Mouse (Mus musculus): ENCODE data around the gene Tmem178. TPM values are rescaled to one million over a fixed set of nuclear protein-coding genes. Genes with fewer than 3 reads are reported as not detected.

Tmem178 gene
- polyA plus RNA-seq, 1 experiment from 2014 or later: 16.5 TPM

DNA sequence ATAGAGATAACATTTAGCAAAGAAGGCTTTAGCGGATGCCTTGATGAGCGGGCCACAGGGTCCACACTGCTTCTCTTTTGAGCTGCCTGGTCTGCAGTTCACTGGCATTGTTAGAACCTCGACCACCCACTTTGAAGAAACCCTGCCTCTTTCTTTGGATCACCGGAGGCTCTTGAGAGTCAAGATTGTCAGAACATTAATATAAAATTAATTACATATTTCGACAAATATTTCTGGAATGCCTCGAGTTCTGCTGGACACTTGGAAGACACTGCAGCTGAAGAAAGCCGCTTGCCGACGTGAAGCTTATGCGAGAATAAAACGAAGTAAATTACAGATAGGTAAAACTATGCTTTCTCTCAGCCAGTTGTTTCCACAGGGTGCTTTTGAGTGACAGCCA lies 60.0 kb downstream of the Tmem178 start:
- peak overlapping the region; percentile 12; the same call in 1 of the 2 replicates for H3K27ac ChIP-seq
- no peak overlapping the region for H3K4me3 ChIP-seq
- no peaks in the 10 kb centered on the region for H3K36me3 ChIP-seq
- no peak for ATAC-seq (ENCODE audit: borderline replicate concordance, extremely low read depth, low FRiP score, low TSS enrichment)
- no peak overlapping the region for H3K4me2 ChIP-seq
- H3K4me1 ChIP-seq: peaks cover 27% of the 10 kb centered on the region
- H3K9ac ChIP-seq: no peak overlapping the region
- H3K9me3 ChIP-seq: no peaks in the 10 kb centered on the region
- H3K27me3 ChIP-seq: no peaks in the 10 kb centered on the region
- 25% methylated on average over 11 of the region's 11 CpGs for WGBS

DNA sequence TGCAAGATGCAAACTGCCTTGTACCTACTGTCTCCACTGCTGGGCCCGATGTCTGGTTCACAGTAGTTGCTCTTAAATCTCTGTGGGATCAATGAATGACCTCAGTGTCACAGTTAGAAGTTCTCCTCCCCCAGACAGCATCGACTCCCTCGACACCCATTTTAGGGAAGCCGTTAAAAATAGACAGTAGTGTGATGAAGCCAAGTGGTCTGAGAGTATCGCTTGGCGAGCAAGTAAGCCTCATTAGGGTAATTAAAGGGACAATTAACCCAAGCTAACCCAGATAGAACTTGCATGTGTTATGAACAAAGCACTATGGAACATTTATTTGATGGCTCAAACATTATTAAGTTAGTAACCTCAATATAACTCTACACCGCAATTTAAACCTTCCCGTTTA lies 60.9 kb downstream of the Tmem178 start:
- Histone ChIP-seq H3K36me3 (no peaks in the 10 kb centered on the region), H3K27ac (no peak overlapping the region), H3K27me3 (no peaks in the 10 kb centered on the region), H3K4me3 (no peak overlapping the region), H3K9me3 (no peaks in the 10 kb centered on the region), H3K9ac (no peak overlapping the region), H3K4me1 (peaks cover 27% of the 10 kb centered on the region), H3K4me2 (no peak overlapping the region)
- WGBS: 74% methylated on average over 8 of the region's 8 CpGs
- ATAC-seq (ENCODE audit: borderline replicate concordance, extremely low read depth, low FRiP score, low TSS enrichment): no peak

DNA sequence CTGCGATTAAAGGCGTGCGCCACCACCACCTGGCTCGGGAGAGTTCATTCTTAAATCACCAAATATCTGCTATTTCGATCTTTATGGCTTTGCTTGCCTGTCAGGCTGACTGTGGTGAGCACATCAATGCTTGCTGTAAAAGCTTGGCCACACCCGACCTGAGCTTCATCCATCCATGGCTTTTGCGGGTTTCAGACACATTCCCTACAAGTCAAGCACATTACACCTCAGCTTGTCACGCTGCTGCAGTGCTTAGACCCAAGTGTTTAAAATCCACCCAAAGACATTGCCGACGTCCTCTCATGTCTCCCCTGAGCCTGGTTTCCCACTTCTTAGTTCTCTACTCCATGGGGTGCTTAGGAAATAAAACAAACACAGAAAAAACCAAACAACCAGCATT lies 64.7 kb downstream of the Tmem178 start:
- H3K4me3 ChIP-seq: no peak overlapping the region
- H3K27me3 ChIP-seq: no peaks in the 10 kb centered on the region
- H3K9ac ChIP-seq: no peak overlapping the region
- no peak overlapping the region for H3K4me2 ChIP-seq
- no peaks in the 10 kb centered on the region for H3K9me3 ChIP-seq
- peaks cover 24% of the 10 kb centered on the region for H3K4me1 ChIP-seq
- H3K36me3 ChIP-seq: no peaks in the 10 kb centered on the region
- no peak for ATAC-seq (ENCODE audit: borderline replicate concordance, extremely low read depth, low FRiP score, low TSS enrichment)
- WGBS: 74% methylated on average over 10 of the region's 10 CpGs
- no peak overlapping the region for H3K27ac ChIP-seq

DNA sequence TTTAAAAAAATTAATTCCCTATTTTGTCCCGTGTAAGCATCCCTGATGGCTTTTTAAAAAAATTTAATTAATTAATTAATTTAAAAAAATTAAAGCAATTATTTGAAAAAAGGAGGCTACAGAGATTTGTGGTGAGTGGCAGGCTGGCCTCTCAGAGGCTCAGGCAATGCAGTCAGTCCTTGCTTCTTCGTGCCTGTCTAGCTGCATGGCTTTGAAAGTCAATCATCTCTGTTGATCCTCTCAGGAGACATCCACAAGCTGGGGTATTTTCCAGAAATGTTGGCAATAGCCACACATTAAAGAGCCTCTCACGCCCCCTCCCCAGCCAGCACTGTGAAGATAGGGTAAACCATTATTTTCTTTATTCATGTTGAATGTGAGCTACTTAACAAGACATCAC lies 65.8 kb downstream of the Tmem178 start:
- no peaks in the 10 kb centered on the region for H3K9me3 ChIP-seq
- no peaks in the 10 kb centered on the region for H3K36me3 ChIP-seq
- 73% methylated on average over 3 of the region's 3 CpGs for WGBS
- ATAC-seq (ENCODE audit: borderline replicate concordance, extremely low read depth, low FRiP score, low TSS enrichment): no peak
- H3K4me3 ChIP-seq: no peak overlapping the region
- H3K27ac ChIP-seq: no peak overlapping the region
- H3K4me2 ChIP-seq: no peak overlapping the region
- no peaks in the 10 kb centered on the region for H3K27me3 ChIP-seq
- H3K9ac ChIP-seq: no peak overlapping the region
- peaks cover 13% of the 10 kb centered on the region; the same call in 1 of the 2 replicates for H3K4me1 ChIP-seq

DNA sequence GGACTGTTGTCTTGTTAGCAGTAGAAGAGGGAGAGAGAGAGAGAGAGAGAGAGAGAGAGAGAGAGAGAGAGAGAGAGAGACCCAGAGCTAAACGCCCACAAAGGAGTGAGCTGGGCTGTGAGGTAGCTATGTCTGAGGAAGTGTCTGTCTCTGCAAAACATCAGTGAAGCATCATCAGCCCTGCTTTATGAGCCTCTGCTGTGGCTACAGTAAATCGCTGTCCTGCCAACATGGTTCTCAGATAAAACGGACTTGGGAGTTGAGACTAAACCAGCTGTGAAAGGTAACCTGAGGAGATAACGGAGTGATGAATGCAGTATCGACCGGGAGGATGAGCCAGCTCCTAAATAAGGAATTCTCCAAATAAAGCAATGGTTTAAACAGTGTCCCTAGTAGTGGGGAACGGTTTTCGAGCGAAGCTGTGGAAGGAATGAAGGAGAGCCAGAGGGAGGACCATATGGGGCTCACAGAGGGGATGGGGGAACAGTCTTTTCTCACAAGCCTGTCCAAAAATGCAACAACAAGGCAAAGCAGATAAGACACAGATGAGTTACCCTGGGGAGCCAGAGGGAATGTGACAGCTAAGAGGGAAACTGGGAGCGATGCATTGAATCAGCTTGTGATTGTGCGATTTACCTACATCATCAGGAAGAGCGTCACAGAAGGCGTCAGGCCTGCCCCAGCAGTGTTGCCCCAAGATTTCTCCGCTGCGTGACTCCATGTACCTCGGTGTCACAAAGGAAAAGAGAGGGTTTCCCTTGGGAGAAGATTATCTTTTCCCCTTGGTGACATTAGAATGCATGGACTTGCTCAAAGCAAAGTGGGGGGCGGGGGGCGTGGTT lies 66.6 kb downstream of the Tmem178 start:
- Histone ChIP-seq H3K36me3 (no peaks in the 10 kb centered on the region), H3K27ac (peak overlapping the region; percentile 21; the same call in 1 of the 2 replicates), H3K4me3 (no peak overlapping the region), H3K4me1 (peaks cover 13% of the 10 kb centered on the region; the same call in 1 of the 2 replicates), H3K27me3 (no peaks in the 10 kb centered on the region), H3K9me3 (no peaks in the 10 kb centered on the region), H3K4me2 (no peak overlapping the region), H3K9ac (no peak overlapping the region)
- ATAC-seq (ENCODE audit: borderline replicate concordance, extremely low read depth, low FRiP score, low TSS enrichment): no peak
- WGBS: 57% methylated on average over 18 of the region's 18 CpGs

DNA sequence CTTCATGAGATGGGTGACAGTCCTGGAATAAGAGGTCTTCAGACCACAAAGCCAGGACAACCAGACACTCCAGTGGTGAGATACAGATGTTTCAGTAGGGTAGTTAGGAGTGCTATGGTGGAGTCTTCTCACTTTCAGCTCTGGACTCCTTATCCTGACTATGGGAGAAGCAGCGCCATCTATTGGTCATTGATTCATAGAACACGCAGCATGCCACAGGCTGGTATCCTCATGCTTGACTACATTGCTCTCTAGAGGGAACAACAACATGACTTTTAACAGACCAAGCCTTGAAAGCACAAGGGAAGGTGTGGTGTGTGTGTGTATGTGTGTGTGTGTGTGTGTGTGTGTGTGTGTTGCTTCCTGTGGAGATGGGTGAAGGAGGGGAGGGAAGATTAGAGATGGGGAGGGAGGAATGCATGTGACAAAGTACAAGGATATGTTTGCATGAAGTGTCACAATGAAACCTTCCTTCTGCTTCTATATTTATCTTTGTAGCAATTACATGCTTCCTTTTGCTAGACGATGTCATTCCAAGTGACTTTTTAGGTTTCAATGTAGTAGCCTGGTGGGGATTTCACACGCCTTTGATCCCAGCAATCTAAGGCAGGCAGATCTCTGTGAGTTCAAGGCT lies 71.5 kb downstream of the Tmem178 start:
- ATAC-seq (ENCODE audit: borderline replicate concordance, extremely low read depth, low FRiP score, low TSS enrichment): peak; percentile 69
- no peaks in the 10 kb centered on the region for H3K36me3 ChIP-seq
- H3K4me2 ChIP-seq: no peak overlapping the region
- H3K4me3 ChIP-seq: no peak overlapping the region
- no peaks in the 10 kb centered on the region for H3K27me3 ChIP-seq
- WGBS: 33% methylated on average over 4 of the region's 4 CpGs
- H3K27ac ChIP-seq: peak overlapping the region; percentile 9; the same call in 1 of the 2 replicates
- H3K9me3 ChIP-seq: no peaks in the 10 kb centered on the region
- H3K4me1 ChIP-seq: peaks cover 18% of the 10 kb centered on the region; the same call in 1 of the 2 replicates
- H3K9ac ChIP-seq: no peak overlapping the region

DNA sequence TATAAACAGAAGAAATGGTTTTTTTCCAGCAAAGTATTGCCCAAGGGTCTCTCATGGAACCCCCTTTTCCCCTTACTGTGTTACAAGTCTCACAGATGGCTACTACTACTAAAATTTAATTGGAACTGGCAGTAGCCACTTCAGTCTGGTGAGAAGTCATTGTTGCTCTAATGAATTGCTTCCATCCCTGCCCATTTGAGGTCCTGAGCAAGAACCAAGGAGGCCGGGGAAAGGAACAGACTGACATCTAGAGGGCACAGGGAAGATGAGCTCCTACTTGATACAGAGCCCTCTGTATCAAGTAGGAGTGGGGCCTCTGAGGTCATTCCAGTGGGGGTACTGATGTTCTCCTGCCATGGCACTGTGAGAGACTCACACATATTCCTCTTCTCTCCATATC lies 72.7 kb downstream of the Tmem178 start:
- H3K4me2 ChIP-seq: no peak overlapping the region
- no peak overlapping the region for H3K9ac ChIP-seq
- H3K4me1 ChIP-seq: peaks cover 9% of the 10 kb centered on the region; the same call in 1 of the 2 replicates
- 61% methylated on average over 1 of the region's 1 CpGs for WGBS
- no peak for ATAC-seq (ENCODE audit: borderline replicate concordance, extremely low read depth, low FRiP score, low TSS enrichment)
- H3K27me3 ChIP-seq: no peaks in the 10 kb centered on the region
- no peak overlapping the region for H3K27ac ChIP-seq
- no peaks in the 10 kb centered on the region for H3K36me3 ChIP-seq
- H3K9me3 ChIP-seq: no peaks in the 10 kb centered on the region
- no peak overlapping the region for H3K4me3 ChIP-seq

DNA sequence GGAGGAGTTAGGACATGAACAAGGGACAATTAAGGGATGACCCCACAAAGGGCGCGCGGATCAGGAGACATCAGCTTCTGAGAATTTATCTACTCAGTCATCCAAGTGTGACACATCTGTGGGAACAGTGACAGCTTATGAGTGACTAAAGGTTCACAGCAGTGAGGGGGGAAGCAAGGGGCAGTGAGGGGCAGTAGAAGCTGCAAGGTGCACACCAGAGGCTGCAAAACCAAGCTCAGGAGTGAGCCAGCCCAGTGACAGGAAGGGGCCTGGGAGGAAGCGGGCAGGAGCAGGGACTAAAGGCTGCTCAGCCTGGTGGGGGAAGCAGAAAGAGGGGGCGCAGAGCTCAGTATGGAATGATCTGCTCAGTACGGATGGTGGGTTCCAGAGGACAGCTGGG lies 82.9 kb downstream of the Tmem178 start:
- H3K4me1 ChIP-seq: no peaks in the 10 kb centered on the region
- no peak overlapping the region for H3K4me2 ChIP-seq
- no peak for ATAC-seq (ENCODE audit: borderline replicate concordance, extremely low read depth, low FRiP score, low TSS enrichment)
- H3K36me3 ChIP-seq: peaks cover 50% of the 10 kb centered on the region
- H3K4me3 ChIP-seq: no peak overlapping the region
- H3K9ac ChIP-seq: no peak overlapping the region
- WGBS: 90% methylated on average over 6 of the region's 6 CpGs
- H3K27ac ChIP-seq: no peak overlapping the region
- H3K27me3 ChIP-seq: no peaks in the 10 kb centered on the region
- H3K9me3 ChIP-seq: no peaks in the 10 kb centered on the region

DNA sequence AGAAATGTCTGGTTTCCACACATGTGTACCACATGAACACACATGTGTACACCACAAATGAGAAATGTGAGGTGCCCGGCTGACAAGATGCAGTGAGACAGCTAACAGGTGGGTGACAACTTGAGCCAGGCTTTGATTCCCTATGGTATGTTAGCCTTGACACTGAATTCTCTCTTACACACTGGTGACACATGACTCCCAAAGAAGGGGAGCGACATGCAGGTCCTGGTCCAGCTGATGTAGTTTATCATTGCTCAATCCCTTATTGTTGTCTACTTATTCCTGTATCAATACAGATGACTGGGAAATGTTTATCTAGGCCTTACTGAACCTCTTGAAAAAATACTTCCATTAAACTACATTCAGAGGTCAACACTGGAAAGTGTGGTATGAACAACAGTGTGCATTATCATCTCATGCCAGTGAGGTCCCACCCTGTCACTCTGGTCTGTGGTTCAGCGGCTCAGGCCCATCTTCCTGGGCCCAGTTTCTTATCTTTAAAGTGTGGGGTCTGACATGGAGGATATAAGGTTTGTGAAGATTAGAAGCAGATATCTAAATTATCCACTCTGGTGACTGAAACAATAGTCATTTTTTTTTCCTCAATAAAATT lies 87.5 kb downstream of the Tmem178 start:
- Histone ChIP-seq H3K27ac (no peak overlapping the region), H3K4me3 (no peak overlapping the region), H3K27me3 (no peaks in the 10 kb centered on the region), H3K4me2 (no peak overlapping the region), H3K4me1 (no peaks in the 10 kb centered on the region), H3K36me3 (peaks cover 39% of the 10 kb centered on the region), H3K9me3 (no peaks in the 10 kb centered on the region), H3K9ac (no peak overlapping the region)
- ATAC-seq (ENCODE audit: borderline replicate concordance, extremely low read depth, low FRiP score, low TSS enrichment): no peak
- 95% methylated on average over 3 of the region's 3 CpGs for WGBS

DNA sequence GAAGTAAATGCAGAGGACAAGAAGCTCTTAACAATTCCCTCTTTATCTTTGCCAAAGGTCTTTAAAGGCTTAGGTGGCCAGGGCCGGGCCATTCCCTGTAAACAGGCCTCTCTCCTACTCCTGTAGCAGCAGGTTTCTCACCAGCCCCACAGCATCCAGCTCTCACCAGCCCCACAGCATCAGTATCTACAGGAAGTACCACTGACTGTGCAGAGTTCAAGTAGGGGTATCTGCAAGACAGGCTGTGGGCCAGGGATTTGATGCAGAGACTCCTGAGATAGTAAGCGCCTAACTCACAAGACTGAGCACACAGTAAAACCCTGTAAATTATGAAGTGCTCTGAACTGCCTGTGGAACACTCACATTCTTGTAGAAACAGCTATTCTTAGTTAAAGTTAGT lies 88.5 kb downstream of the Tmem178 start:
- no peaks in the 10 kb centered on the region for H3K4me1 ChIP-seq
- no peak overlapping the region for H3K4me3 ChIP-seq
- no peak overlapping the region for H3K4me2 ChIP-seq
- no peaks in the 10 kb centered on the region for H3K27me3 ChIP-seq
- 67% methylated on average over 2 of the region's 2 CpGs for WGBS
- no peaks in the 10 kb centered on the region for H3K9me3 ChIP-seq
- no peak for ATAC-seq (ENCODE audit: borderline replicate concordance, extremely low read depth, low FRiP score, low TSS enrichment)
- peaks cover 44% of the 10 kb centered on the region for H3K36me3 ChIP-seq
- no peak overlapping the region for H3K9ac ChIP-seq
- no peak overlapping the region for H3K27ac ChIP-seq

DNA sequence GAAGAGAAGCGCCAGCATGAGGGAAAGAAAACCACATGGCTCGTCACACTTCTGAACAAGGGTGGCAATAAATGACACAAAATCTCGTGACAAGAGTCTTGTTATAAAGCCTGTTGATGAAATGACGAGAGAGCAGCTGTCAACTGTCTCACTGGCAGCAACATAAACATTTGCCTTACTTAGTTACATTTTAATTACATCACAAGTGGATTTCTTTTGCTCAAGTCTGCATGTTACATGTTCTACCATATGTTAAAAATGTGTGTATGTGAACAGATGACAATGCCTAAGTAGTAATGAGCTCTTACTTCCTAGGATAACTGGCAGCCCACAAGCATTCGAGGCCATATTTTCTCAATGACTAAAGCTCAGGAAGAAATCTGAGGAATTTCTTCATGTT lies 90.9 kb downstream of the Tmem178 start:
- no peaks in the 10 kb centered on the region for H3K9me3 ChIP-seq
- no peak overlapping the region for H3K9ac ChIP-seq
- no peak overlapping the region for H3K27ac ChIP-seq
- H3K4me2 ChIP-seq: no peak overlapping the region
- no peak overlapping the region for H3K4me3 ChIP-seq
- no peak for ATAC-seq (ENCODE audit: borderline replicate concordance, extremely low read depth, low FRiP score, low TSS enrichment)
- peaks cover 56% of the 10 kb centered on the region for H3K36me3 ChIP-seq
- no peaks in the 10 kb centered on the region for H3K27me3 ChIP-seq
- WGBS: 74% methylated on average over 5 of the region's 5 CpGs
- no peaks in the 10 kb centered on the region for H3K4me1 ChIP-seq
